In genomic region chr9:101413071-101413633, GRCm38 (mm10) we compare ENCODE assay signal across 13 mouse cellular contexts.
A peak's percentile ranks its signal among the peaks of the same experiment; 100 is the strongest.
DNase-seq lines count a peak whose midpoint lies in the region; ATAC-seq and TF ChIP-seq lines count a peak whose summit lies in the region.
"Had no signal": no experiment of that assay in that cellular context is flagged by ENCODE, and none has a peak within 500 bp of the region (broad histone marks: within the 10 kb centered on the region; RNA-seq: fewer than 3 reads in every experiment).

No protein-coding gene starts in this region.

- WGBS in hindbrain, embryonic 14.5 days = 84% methylated on average over 3 of the region's 3 CpGs
- WGBS in hindbrain, embryonic 13.5 days = 79% methylated on average over 3 of the region's 3 CpGs
- 81% methylated on average over 3 of the region's 3 CpGs for WGBS in midbrain, postnatal 0 days
- WGBS in midbrain, embryonic 13.5 days = 87% methylated on average over 3 of the region's 3 CpGs
- 89% methylated on average over 3 of the region's 3 CpGs for WGBS in limb, embryonic 10.5 days

- no peaks in the 10 kb centered on the region for H3K27me3 ChIP-seq in hindbrain, embryonic 14.5 days (ENCODE audit: control insufficient read depth, insufficient read depth, low read length)
- H3K27me3 ChIP-seq in hindbrain, embryonic 13.5 days = no peaks in the 10 kb centered on the region
- no peaks in the 10 kb centered on the region for H3K27me3 ChIP-seq in midbrain, postnatal 0 days (ENCODE audit: insufficient read depth, low read length)
- H3K27me3 ChIP-seq in midbrain, embryonic 13.5 days = no peaks in the 10 kb centered on the region
- no peaks in the 10 kb centered on the region for H3K27me3 ChIP-seq in limb, embryonic 10.5 days (ENCODE audit: low read depth, poor library complexity, severe bottlenecking)
- H3K27me3 ChIP-seq: liver, embryonic 12.5 days; stomach, embryonic 15.5 days had no signal

- no peak overlapping the region for H3K4me3 ChIP-seq in hindbrain, embryonic 14.5 days (replicated peaks; ENCODE audit: low read length)
- H3K4me3 ChIP-seq in hindbrain, embryonic 13.5 days = no peak overlapping the region
- no peak overlapping the region for H3K4me3 ChIP-seq in midbrain, postnatal 0 days (ENCODE audit: low read depth, low read length)
- H3K4me3 ChIP-seq in midbrain, embryonic 13.5 days (replicated peaks) = no peak overlapping the region
- no peak overlapping the region for H3K4me3 ChIP-seq in limb, embryonic 10.5 days
- H3K4me3 ChIP-seq: liver, embryonic 12.5 days; stomach, embryonic 15.5 days had no signal

- H3K9me3 ChIP-seq in hindbrain, embryonic 14.5 days (ENCODE audit: control insufficient read depth, low read length) = no peaks in the 10 kb centered on the region
- no peaks in the 10 kb centered on the region for H3K9me3 ChIP-seq in hindbrain, embryonic 13.5 days
- no peaks in the 10 kb centered on the region for H3K9me3 ChIP-seq in midbrain, postnatal 0 days (ENCODE audit: low read length)
- no peaks in the 10 kb centered on the region for H3K9me3 ChIP-seq in midbrain, embryonic 13.5 days
- H3K9me3 ChIP-seq in limb, embryonic 10.5 days (replicated peaks) = no peaks in the 10 kb centered on the region
- H3K9me3 ChIP-seq: liver, embryonic 12.5 days; stomach, embryonic 15.5 days had no signal

- no peak for TF ChIP-seq CTCF in midbrain, postnatal 0 days (IDR thresholded peaks at IDR 0.05)

- no peaks in the 10 kb centered on the region for H3K36me3 ChIP-seq in hindbrain, embryonic 14.5 days (replicated peaks; ENCODE audit: control insufficient read depth, insufficient read depth)
- no peaks in the 10 kb centered on the region for H3K36me3 ChIP-seq in hindbrain, embryonic 13.5 days
- no peaks in the 10 kb centered on the region for H3K36me3 ChIP-seq in midbrain, postnatal 0 days (ENCODE audit: insufficient read depth, low read length)
- H3K36me3 ChIP-seq in midbrain, embryonic 13.5 days = no peaks in the 10 kb centered on the region
- H3K36me3 ChIP-seq in limb, embryonic 10.5 days = no peaks in the 10 kb centered on the region
- H3K36me3 ChIP-seq: liver, embryonic 12.5 days; stomach, embryonic 15.5 days had no signal

- no peak overlapping the region for H3K4me2 ChIP-seq in hindbrain, embryonic 14.5 days (replicated peaks)
- H3K4me2 ChIP-seq in hindbrain, embryonic 13.5 days = no peak overlapping the region
- no peak overlapping the region for H3K4me2 ChIP-seq in midbrain, postnatal 0 days (ENCODE audit: low read depth, low read length, poor library complexity, severe bottlenecking)
- no peak overlapping the region for H3K4me2 ChIP-seq in midbrain, embryonic 13.5 days (replicated peaks)
- H3K4me2 ChIP-seq: liver, embryonic 12.5 days; stomach, embryonic 15.5 days had no signal

- no peak overlapping the region for H3K27ac ChIP-seq in hindbrain, embryonic 14.5 days
- H3K27ac ChIP-seq in hindbrain, embryonic 13.5 days = no peak overlapping the region
- no peak overlapping the region for H3K27ac ChIP-seq in midbrain, postnatal 0 days (ENCODE audit: low read depth, low read length)
- no peak overlapping the region for H3K27ac ChIP-seq in midbrain, embryonic 13.5 days
- H3K27ac ChIP-seq in limb, embryonic 10.5 days = no peak overlapping the region
- H3K27ac ChIP-seq: liver, embryonic 12.5 days; macrophage; stomach, embryonic 15.5 days had no signal

- intact Hi-C loops in gastrocnemius, postnatal 14 days (cut with DNase I; ENCODE audit: low total_unique reads) = no loop called here

- no peak for DNase-seq in hindbrain, embryonic 14.5 days (ENCODE audit: low spot score)
- peak; percentile 26 for DNase-seq in midbrain, postnatal 0 days (ENCODE audit: low spot score)
- peak; percentile 69 for DNase-seq in gastrocnemius, postnatal 14 days
- peak; percentile 21 for DNase-seq in limb, embryonic 10.5 days (ENCODE audit: low spot score)
- DNase-seq in frontal cortex, adult 2 months (ENCODE audit: extremely low spot score in 1 of 2, low spot score in 1 of 2) = no peak
- no peak for DNase-seq in cerebellum, postnatal 4 days (ENCODE audit: low spot score in 2 of 2)
- DNase-seq: cerebellum, postnatal 25 days had no signal

- H3K4me1 ChIP-seq in hindbrain, embryonic 14.5 days (replicated peaks; ENCODE audit: control insufficient read depth, insufficient read depth, low read length) = peaks cover 5% of the 10 kb centered on the region; the same call in 1 of the 2 replicates
- peaks cover 29% of the 10 kb centered on the region for H3K4me1 ChIP-seq in hindbrain, embryonic 13.5 days (replicated peaks)
- H3K4me1 ChIP-seq in midbrain, postnatal 0 days (ENCODE audit: insufficient read depth, low read length) = 0 out of 2 replicates have a peak, but pooled peaks cover 4% of the 10 kb centered on the region
- H3K4me1 ChIP-seq in midbrain, embryonic 13.5 days (replicated peaks) = peaks cover 20% of the 10 kb centered on the region
- H3K4me1 ChIP-seq in limb, embryonic 10.5 days = peaks cover 8% of the 10 kb centered on the region; the same call in 1 of the 2 replicates
- H3K4me1 ChIP-seq: liver, embryonic 12.5 days; stomach, embryonic 15.5 days had no signal

- no peak overlapping the region for H3K9ac ChIP-seq in hindbrain, embryonic 14.5 days
- H3K9ac ChIP-seq in hindbrain, embryonic 13.5 days = no peak overlapping the region
- H3K9ac ChIP-seq in midbrain, postnatal 0 days (replicated peaks; ENCODE audit: low read length, poor library complexity, severe bottlenecking) = no peak overlapping the region
- no peak overlapping the region for H3K9ac ChIP-seq in midbrain, embryonic 13.5 days (replicated peaks)
- H3K9ac ChIP-seq: liver, embryonic 12.5 days; stomach, embryonic 15.5 days had no signal

- ATAC-seq in hindbrain, embryonic 14.5 days (ENCODE audit: low FRiP score) = peak; percentile 51; the same call in 1 of the 2 replicates
- no peak for ATAC-seq in hindbrain, embryonic 13.5 days (ENCODE audit: low FRiP score)
- ATAC-seq in midbrain, postnatal 0 days (ENCODE audit: low FRiP score) = no peak
- no peak for ATAC-seq in midbrain, embryonic 13.5 days
- ATAC-seq: CD4-positive, CD25-positive, alpha-beta regulatory T cell, adult 4 months; liver, embryonic 12.5 days had no signal

Comparison
In these comparisons a context has a peak if more than half of its experiments do, and no peak if none do; other contexts are left out.
1. DNase-seq: peak in midbrain, postnatal 0 days (single experiment), gastrocnemius, postnatal 14 days (single experiment) and limb, embryonic 10.5 days (single experiment); none in hindbrain, embryonic 14.5 days (single experiment), frontal cortex, adult 2 months (0 of 2) and cerebellum, postnatal 4 days (0 of 2).